Mouse (Mus musculus): ENCODE data around the gene Srebf2. TPM values are rescaled to one million over a fixed set of nuclear protein-coding genes. Genes with fewer than 3 reads are reported as not detected.
"Not testable (repeated sequence)": the region's sequence is repeated elsewhere in the genome, so short reads cannot be mapped to it uniquely, and the experiment has no call there.

The Srebf2 gene
- total RNA-seq (2021), result 10 to 100 TPM; 35.1 to 38.8 TPM

- intact Hi-C loops (cut with DNase I), result no loop called here
- peak; percentile 98 to 99 for DNase-seq
These were observed at the start of gene Srebf2 for GRCm38 (mm10) chr15:82146770-82147610. Gene Srebf2, plus strand, starts transcription at chr15:82147181.

GRCm38 (mm10) chr15:82106953-82107555, 39.9 kb upstream of the Srebf2 start:
- intact Hi-C loops (cut with DNase I), result loop anchor here (2.0 kb wide), 1 partner anchor 42 kb away; no protein-coding TSS in a partner anchor
- peak; percentile 21 to 67 for DNase-seq

- no peak for DNase-seq
- intact Hi-C loops (cut with DNase I), result no loop called here
These were observed 26.4 kb upstream of the Srebf2 start for GRCm38 (mm10) chr15:82120544-82120943.

GRCm38 (mm10) chr15:82126690-82127089, 20.3 kb upstream of the Srebf2 start:
- DNase-seq; intact Hi-C loops (cut with DNase I): not testable (repeated sequence)

GRCm38 (mm10) chr15:82127426-82128374, 19.3 kb upstream of the Srebf2 start, which contains the start of gene Ccdc134:
Gene Ccdc134, plus strand, starts transcription at chr15:82127922.
- intact Hi-C loops (cut with DNase I), result no loop called here
- peak; percentile 97 for DNase-seq

- intact Hi-C loops (cut with DNase I), result no loop called here
- no peak for DNase-seq
These were observed 18.6 kb upstream of the Srebf2 start for GRCm38 (mm10) chr15:82128398-82128797.

GRCm38 (mm10) chr15:82130599-82130998, 16.4 kb upstream of the Srebf2 start:
- intact Hi-C loops (cut with DNase I), result loop anchor here (10.0 kb wide), 1 partner anchor 204 kb away; the partner anchor contains the start of genes Naga, Pheta2 and Smdt1
- no peak for DNase-seq

GRCm38 (mm10) chr15:82135372-82135771, 11.6 kb upstream of the Srebf2 start:
- DNase-seq, result peak; percentile 47
- intact Hi-C loops (cut with DNase I), result loop anchor here (10.0 kb wide), 1 partner anchor 199 kb away; the partner anchor contains the start of genes Naga, Pheta2 and Smdt1

GRCm38 (mm10) chr15:82138565-82138964, 8.4 kb upstream of the Srebf2 start:
- peak; percentile 74 to 83 for DNase-seq
- intact Hi-C loops (cut with DNase I), result loop anchor here (1.0 to 10.0 kb wide), 3 partner anchors 26 to 196 kb away; partner anchors contain the start of genes Naga, Pheta2 and Smdt1

- intact Hi-C loops (cut with DNase I), result loop anchor here (2.0 to 10.0 kb wide), 2 partner anchors 26 to 196 kb away; partner anchors contain the start of genes Naga, Pheta2 and Smdt1
- peak in 1 of 2 experiments; percentile 41 for DNase-seq
These were observed 7.8 kb upstream of the Srebf2 start for GRCm38 (mm10) chr15:82139196-82139595.

GRCm38 (mm10) chr15:82140355-82140754, 6.6 kb upstream of the Srebf2 start:
- intact Hi-C loops (cut with DNase I), result no loop called here
- no peak for DNase-seq

GRCm38 (mm10) chr15:82144157-82144556, 2.8 kb upstream of the Srebf2 start:
- intact Hi-C loops (cut with DNase I), result no loop called here
- DNase-seq, result peak in 1 of 2 experiments; percentile 45

GRCm38 (mm10) chr15:82145408-82145807, 1.6 kb upstream of the Srebf2 start:
- no peak for DNase-seq
- intact Hi-C loops (cut with DNase I), result no loop called here

GRCm38 (mm10) chr15:82145851-82146769, 871 bp upstream of the Srebf2 start:
- no peak for DNase-seq
- intact Hi-C loops (cut with DNase I), result no loop called here

- DNase-seq, result peak; percentile 70 to 75
- intact Hi-C loops (cut with DNase I), result no loop called here
These were observed 680 bp downstream of the Srebf2 start for GRCm38 (mm10) chr15:82147611-82148111.

- intact Hi-C loops (cut with DNase I), result no loop called here
- DNase-seq, result no peak
These were observed 1.5 kb downstream of the Srebf2 start for GRCm38 (mm10) chr15:82148510-82148911.

GRCm38 (mm10) chr15:82150042-82150441, 3.1 kb downstream of the Srebf2 start:
- intact Hi-C loops (cut with DNase I), result no loop called here
- DNase-seq, result no peak

- DNase-seq, result no peak
- intact Hi-C loops (cut with DNase I), result no loop called here
These were observed 4.2 kb downstream of the Srebf2 start for GRCm38 (mm10) chr15:82151176-82151575.

- intact Hi-C loops (cut with DNase I), result no loop called here
- DNase-seq, result no peak
These were observed 5.0 kb downstream of the Srebf2 start for GRCm38 (mm10) chr15:82152022-82152421.
